Mouse (Mus musculus) ES-Bruce4 (cell line): ENCODE data around the gene Zfp239.

Experiments used
- CTCF ChIP-seq: IDR thresholded peaks from one replicate; pipeline ENCODE4 v1.8.1; 2011; ENCODE audit warnings: low read depth, low read length
- EP300 ChIP-seq: IDR thresholded peaks from 2 replicates; pipeline ENCODE4 v1.6.1; 2011; ENCODE audit warnings: low read depth, low read length; ENCODE audit not compliant: insufficient read depth
- POLR2A ChIP-seq: IDR thresholded peaks from one replicate; pipeline ENCODE4 v1.8.1; 2011; ENCODE audit warnings: low read length; ENCODE audit not compliant: insufficient read depth

GRCm38 (mm10) chr6:117891369-117892160 lies 29.7 kb downstream of the Zfp239 start:
- TF ChIP-seq CTCF (no peak), POLR2A (no peak), EP300 (no peak)
